Mouse (Mus musculus) NIH3T3 (cell line): ENCODE measurements around the gene Srgn.

Experiments used
- DNase-seq: peaks from one replicate; pipeline ENCODE4 v3.0.0-alpha.2; 2012; ENCODE audit warnings: low read depth

Srgn gene

GRCm38 (mm10) chr10:62527351-62527750 lies at the start of gene Srgn:
TSS of gene Srgn (minus strand) at chr10:62527451.
- DNase-seq, result no peak

DNA sequence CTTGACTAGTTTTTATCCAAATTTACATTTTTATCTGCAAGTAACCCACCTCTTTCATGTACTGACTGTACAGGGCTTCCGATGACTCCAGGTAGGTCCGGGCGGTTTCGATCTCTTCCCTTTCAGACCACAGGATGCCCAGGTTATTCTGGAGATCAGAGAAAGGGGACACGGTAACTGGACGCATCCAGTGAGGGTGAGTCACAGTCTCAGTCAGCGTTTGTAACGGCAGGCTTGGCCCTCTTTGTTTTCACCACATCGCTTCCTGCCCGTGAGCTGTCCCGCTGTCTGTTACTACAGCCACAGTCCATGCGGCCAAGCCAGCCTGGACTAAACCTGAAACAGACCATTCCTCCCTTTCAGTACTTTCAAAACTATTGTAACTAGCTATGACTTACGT lies 47.8 kb upstream of the Srgn start:
- no peak for DNase-seq

DNA sequence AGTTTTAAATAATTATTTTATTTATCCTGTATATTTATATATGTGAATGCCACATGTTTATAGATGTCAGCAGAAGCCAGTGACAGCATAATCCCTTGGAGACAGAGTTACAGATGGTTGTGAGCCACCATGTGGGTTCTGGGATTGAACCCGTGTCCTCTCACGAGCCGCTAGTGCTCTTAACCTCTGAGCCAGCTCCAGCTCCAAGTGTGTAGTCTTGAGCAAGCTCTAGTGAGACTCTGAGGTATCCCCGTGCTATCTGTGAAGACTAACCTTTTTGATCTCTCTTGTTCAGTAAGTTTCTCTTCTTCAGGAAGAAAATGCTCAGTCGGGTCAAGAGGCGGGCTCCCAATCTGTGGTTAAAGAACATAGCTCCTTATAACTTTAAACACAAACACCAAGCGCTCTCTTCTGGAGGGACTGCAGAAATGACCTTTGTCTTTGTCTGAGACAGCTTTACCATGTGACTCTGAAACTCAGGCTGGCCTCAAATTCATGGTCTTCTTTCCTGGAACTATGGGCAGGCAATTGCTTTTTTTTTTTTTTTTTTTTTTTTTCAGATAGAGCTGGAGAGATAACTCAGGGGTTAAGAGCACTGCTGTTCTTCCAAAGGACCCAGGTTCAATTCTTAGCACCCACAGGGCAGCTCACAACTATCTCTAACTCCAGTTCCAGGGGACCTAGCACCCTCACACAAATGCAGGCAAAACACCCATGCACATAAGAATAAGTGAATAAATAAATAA lies 43.0 kb upstream of the Srgn start:
- DNase-seq, result no peak

GRCm38 (mm10) chr10:62568861-62569260 lies 41.6 kb upstream of the Srgn start:
- DNase-seq, result no peak

DNA sequence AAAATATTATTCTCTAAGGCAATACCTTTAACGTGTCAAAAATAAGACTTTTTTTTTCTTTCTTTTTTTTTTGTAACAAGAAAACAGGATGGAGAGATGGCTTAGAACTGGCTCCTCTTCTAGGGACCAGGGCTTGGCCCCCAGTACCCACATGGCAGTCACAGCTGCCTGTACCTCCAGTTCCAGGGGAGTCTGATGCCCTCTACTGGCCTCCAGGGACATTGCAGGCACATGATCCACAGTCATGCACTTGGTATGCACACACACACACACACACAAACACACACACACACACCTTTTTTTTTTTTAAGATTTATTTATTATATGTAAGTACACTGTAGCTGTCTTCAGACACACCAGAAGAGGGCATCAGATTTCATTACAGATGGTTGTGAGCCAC lies 30.5 kb upstream of the Srgn start:
- peak; percentile 63 for DNase-seq

DNA sequence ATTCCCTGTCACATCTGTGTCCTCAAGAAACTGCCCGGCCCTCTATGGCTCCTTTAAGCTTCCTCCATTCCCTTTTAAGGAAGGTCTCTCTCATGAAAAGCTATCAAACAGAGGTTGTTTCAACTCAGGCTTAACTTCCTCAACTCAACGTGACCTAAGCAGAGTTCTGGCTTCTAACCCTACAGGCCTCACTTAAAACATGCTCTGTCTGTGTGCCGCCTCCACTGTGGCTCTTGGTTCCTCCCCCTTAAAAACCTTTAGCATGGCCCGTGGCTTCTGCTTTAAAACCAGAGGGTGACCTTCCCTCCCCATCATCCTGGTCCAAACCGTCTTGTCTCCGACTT lies 29.3 kb upstream of the Srgn start:
- DNase-seq, result no peak

- DNase-seq, result peak; percentile 49
Measured at GRCm38 (mm10) chr10:62555705-62556557, 28.7 kb upstream of the Srgn start.

DNA sequence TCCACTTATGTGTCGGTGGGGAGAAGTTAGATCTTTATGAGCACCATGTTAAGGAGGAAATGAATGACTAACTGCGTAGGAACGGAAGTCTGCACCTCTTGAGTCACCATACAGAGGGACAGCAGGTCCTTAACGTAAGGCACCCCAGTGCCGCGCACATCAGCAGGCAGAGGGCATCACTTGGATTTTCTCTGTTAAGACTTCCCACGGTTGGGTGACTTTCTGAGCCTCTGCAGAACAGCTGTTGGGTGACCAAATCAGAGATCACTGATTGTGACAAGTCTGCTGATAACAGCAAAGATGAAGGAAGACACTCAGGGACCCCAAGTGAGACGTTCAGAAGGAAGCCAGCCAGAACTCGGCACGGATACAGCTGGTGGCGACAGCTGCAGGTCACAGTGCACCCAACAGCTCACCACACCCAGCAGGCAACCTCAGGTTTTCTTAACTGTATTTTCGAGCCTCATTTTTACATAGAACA lies 26.4 kb upstream of the Srgn start:
- DNase-seq, result no peak

GRCm38 (mm10) chr10:62550787-62551300 lies 23.6 kb upstream of the Srgn start:
- no peak for DNase-seq

DNA sequence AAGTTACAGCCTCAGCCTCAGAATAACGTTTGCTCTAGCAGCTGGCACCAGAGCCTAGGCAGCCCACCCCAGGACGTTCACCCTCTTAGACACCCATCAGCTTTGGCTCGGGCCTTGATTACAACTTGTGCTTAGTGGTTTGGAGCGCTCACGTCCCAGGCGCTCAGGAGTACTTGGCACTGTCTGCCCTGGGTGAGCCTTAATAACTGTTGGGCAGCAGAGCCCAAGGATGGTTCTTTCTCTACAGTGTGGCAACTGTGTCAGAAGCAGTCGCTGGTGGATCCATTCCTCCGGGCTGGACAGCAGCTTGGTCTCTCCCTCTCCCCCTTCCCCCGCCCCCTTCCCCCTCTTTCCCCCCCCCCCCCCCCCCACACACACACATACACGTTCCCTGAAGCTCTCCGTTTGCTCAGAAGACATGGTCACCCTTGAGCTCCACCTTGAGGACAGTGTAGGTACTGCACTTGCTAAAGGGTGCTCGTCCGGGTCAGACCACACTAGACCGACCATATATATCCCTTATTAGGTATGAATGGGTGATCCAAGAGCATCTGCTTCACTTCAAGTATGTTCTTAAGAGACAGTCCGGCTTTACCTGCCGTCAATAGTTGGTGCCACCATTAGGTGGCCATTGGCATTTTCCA lies 22.4 kb upstream of the Srgn start:
- DNase-seq, result peak; percentile 79

DNA sequence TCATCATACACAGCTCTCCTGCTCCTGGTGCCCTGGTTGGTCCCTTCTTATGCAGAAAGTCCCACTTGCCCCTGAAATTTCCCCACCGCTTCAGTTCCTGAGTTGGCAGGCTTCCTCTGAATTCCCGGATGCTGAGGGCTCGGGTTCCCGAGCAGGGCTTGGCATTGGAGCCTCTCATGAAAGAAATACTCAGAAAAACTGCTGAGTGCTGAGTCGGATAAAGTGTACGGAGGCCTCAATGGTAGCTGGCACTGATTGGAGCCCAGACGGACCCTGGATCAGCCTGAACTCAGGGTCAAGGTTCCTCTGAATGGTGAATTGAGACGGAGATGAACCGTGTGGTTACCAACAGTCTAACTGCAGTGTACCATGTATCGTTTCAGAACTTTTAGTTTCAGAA lies 19.2 kb upstream of the Srgn start:
- DNase-seq, result no peak

DNA sequence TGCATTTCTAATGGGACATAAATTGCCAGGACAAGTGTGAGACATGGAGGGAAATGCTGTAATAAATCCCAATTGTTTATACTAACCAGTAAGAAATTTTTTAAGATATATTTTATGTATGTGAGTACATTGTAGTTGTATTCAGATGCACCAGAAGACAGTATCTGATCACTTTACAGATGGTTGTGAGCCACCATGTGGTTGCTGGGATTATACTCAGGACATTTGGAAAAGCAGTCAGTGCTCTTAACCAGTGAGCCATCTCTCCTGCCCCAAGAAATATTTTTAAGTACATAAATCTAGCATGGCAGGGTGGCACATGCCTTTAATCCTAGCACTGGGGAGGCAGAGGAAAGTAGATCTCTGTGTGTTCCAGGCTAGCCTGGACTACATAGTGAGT lies 18.5 kb upstream of the Srgn start:
- DNase-seq, result peak; percentile 18

- no peak for DNase-seq
Measured at GRCm38 (mm10) chr10:62544316-62544715, 17.1 kb upstream of the Srgn start.

- DNase-seq, result no peak
Measured at GRCm38 (mm10) chr10:62543399-62543808, 16.2 kb upstream of the Srgn start.

DNA sequence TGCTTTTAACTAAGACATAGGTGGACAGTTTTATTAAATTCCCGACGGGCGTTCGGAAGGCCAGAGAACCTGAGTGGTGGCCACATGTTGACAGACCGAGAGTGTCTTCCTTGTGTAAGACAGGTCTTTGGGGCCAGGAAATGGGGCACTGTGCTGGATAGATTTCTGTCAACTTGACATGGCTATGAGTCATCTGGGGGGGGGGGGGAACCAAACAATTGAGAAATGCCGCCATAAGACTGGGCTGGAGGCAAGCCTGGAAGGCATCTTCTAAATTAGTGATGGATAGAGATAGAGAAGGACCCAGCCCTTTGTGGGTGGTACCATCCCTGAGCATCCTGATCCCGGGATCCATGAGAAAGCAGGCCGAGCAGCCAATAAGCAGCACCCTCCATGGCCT lies 15.7 kb upstream of the Srgn start:
- no peak for DNase-seq

GRCm38 (mm10) chr10:62542507-62542906 lies 15.3 kb upstream of the Srgn start:
- no peak for DNase-seq

DNA sequence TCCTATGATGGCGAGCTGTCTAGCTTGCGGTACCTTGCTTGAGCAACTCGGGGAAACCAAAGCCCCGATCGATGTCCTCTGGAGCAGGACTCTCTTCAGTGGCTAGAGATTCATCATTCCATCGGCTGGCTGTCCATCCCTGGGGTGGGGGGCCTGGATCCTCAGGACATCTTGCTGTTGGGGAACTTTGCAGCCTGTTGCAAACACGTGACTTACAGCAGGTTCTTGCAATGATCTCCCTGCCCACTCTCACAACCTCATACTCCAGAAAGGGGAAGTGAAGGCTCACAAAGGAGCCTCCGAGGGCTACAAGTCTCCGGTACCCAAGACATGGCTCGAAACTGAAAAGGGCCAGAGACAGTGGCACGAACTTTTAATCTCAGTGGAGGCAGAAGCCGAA lies 14.2 kb upstream of the Srgn start:
- DNase-seq, result no peak

GRCm38 (mm10) chr10:62540800-62541199 lies 13.5 kb upstream of the Srgn start:
- DNase-seq, result no peak

DNA sequence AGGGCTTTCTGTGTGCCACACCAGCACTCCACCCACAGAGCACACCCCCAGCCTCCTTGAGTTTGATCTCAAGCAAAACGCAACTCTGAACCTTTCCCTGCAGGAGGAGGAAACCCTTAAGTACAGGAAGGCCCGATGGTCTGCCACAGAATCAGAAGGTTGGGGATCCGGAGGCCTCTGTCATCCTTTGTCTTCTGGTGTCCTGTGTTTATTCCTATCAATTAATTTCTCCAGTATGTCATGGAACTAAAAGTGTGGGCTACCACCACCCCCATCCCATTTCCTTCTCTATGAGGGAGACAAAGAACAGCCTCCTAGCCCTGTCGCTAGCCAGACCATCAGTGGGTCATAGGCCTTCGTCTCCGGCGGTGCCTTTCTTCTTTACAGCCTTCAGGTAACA lies 7.3 kb upstream of the Srgn start:
- DNase-seq, result no peak

- peak; percentile 17 for DNase-seq
Measured at GRCm38 (mm10) chr10:62532832-62533231, 5.6 kb upstream of the Srgn start.

DNA sequence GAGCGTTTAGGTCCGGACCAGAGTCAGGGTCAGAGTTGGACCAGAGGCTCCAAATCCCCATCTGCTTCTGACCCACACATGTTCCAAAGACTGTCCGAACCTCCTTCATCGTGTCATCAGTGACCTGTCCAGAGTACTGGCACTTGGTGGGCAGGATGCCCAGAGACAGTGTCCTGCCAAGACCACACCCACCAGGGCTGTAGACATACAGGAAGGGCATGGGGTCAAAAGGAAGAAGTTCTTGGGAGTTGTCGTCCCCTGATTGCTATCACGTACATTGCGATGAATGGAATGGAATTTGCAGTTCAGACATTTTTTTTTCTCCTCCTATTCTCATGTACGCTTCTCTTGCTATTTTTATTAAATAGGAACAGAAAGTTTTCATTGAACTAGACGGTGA lies 2.9 kb upstream of the Srgn start:
- DNase-seq, result no peak

DNA sequence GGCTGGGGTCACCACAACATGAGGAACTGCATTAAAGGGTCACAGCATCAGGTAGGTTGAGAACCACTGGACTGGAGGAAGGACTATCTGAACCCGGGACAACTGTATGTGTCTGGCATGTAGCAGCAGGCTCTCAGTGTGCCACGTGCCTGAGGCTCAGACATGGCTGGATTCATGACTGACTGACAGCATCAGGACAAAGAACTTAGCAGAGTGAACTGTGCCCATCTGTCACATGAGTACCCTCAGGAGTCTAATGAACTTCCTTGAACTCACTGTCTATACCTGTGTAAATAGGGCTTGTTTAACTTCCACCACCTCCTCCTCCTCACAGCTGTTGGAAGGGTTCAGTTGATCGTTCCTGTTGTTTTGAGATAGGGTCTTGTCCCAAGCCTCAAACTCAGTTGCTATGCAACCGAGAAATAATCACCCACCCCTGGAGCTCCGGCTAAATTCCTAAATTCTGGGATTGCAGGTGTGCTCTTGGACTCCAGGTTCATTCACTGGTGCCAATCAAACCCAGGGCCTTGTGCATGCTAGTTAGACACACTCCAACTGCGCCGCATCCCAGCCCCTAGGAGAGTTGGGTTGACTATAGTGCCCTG lies 4.8 kb downstream of the Srgn start:
- no peak for DNase-seq
